Mouse (Mus musculus): ENCODE data around the gene Cnnm4. TPM values are rescaled to one million over a fixed set of nuclear protein-coding genes. Genes with fewer than 3 reads are reported as not detected.

Cnnm4 gene
- total and polyA plus RNA-seq, 3 experiments: 3.0 to 4.6 (median 3.5) TPM

GRCm38 (mm10) chr1:36542925-36543324, 71.5 kb downstream of the Cnnm4 start:
- Histone ChIP-seq H3K79me2 (replicated peaks; ENCODE audit: control insufficient read depth, extremely low read depth, insufficient read depth, poor library complexity, severe bottlenecking) (no peaks in the 10 kb centered on the region), H3K9ac (ENCODE audit: insufficient read depth, low read depth) (no peak overlapping the region), H3K4me3 (replicated peaks in 1 of 3; ENCODE audit: low read depth in 2 of 3, low read length in 2 of 3, poor library complexity in 1 of 3) (no peak overlapping the region), H3K27me3 (replicated peaks) (no peaks in the 10 kb centered on the region), H3K4me1 (ENCODE audit: control insufficient read depth in 1 of 2, insufficient read depth in 2 of 2) (peaks cover 2 to 10% of the 10 kb centered on the region in 2 experiments; a peak in 3 of 4 replicates), H3K9me3 (replicated peaks; ENCODE audit: low read length) (no peaks in the 10 kb centered on the region), H3K4me2 (ENCODE audit: insufficient read depth, low read depth, poor library complexity, severe bottlenecking) (no peak overlapping the region), H3K27ac (ENCODE audit: insufficient read depth, low read depth) (no peak overlapping the region), H3K36me3 (replicated peaks in 1 of 2; ENCODE audit: control insufficient read depth in 1 of 2, insufficient read depth in 1 of 2, low read length in 1 of 2) (peaks cover 42 to 62% of the 10 kb centered on the region in 2 experiments)
- in situ Hi-C loops (cut with MboI; ENCODE audit: low pct_ligation_motif_present, low pct_unique_long_range_greater_than_20kb, low sequenced_read_pairs) (no loop called here), dilution Hi-C loops (cut with MboI; ENCODE audit: extremely low pct_ligation_motif_present, extremely low pct_unique_long_range_greater_than_20kb, low sequenced_read_pairs) (no loop called here)
- TF ChIP-seq MAZ (IDR thresholded peaks at IDR 0.05; ENCODE audit: low read depth, low read length) (no peak), TBP (conservative IDR thresholded peaks at IDR 0.05; ENCODE audit: low read depth, low read length) (no peak), IRF4 (IDR thresholded peaks at IDR 0.05; ENCODE audit: low read depth, low read length) (no peak), UBTF (IDR thresholded peaks at IDR 0.05; ENCODE audit: low read depth, low read length) (no peak), RCOR1 (conservative IDR thresholded peaks at IDR 0.05; ENCODE audit: low read depth, low read length) (no peak), CHD1 (IDR thresholded peaks at IDR 0.05; ENCODE audit: low read depth, low read length) (no peak), SIN3A (IDR thresholded peaks at IDR 0.05; ENCODE audit: low read length) (no peak), NRF1 (IDR thresholded peaks at IDR 0.05; ENCODE audit: low read depth, low read length) (no peak), E2F4 (IDR thresholded peaks at IDR 0.05; ENCODE audit: insufficient replicate concordance, low read depth, low read length) (no peak), KAT2A (IDR thresholded peaks at IDR 0.05; ENCODE audit: insufficient replicate concordance, low read length) (no peak), JUND (conservative IDR thresholded peaks at IDR 0.05; ENCODE audit: low read depth, low read length) (no peak), USF1 (IDR thresholded peaks at IDR 0.05; ENCODE audit: low read depth, low read length) (no peak), PAX5 (IDR thresholded peaks at IDR 0.05; ENCODE audit: low read length) (no peak)
- DNase-seq (ENCODE audit: extremely low read depth): no peak

- peak overlapping the region; percentile 22; the same call in 1 of the 2 replicates for H3K4me2 ChIP-seq (ENCODE audit: insufficient read depth, low read depth, poor library complexity, severe bottlenecking)
- H3K9ac ChIP-seq (ENCODE audit: insufficient read depth, low read depth): no peak overlapping the region
- peaks cover 2 to 10% of the 10 kb centered on the region in 2 experiments; a peak in 3 of 4 replicates for H3K4me1 ChIP-seq (ENCODE audit: control insufficient read depth in 1 of 2, insufficient read depth in 2 of 2)
- no peak overlapping the region for H3K27ac ChIP-seq (ENCODE audit: insufficient read depth, low read depth)
- peaks cover 34 to 55% of the 10 kb centered on the region in 2 experiments for H3K36me3 ChIP-seq (replicated peaks in 1 of 2; ENCODE audit: control insufficient read depth in 1 of 2, insufficient read depth in 1 of 2, low read length in 1 of 2)
- no peak overlapping the region for H3K4me3 ChIP-seq (replicated peaks in 1 of 3; ENCODE audit: low read depth in 2 of 3, low read length in 2 of 3, poor library complexity in 1 of 3)
- no peaks in the 10 kb centered on the region for H3K79me2 ChIP-seq (replicated peaks; ENCODE audit: control insufficient read depth, extremely low read depth, insufficient read depth, poor library complexity, severe bottlenecking)
- in situ Hi-C loops (cut with MboI; ENCODE audit: low pct_ligation_motif_present, low pct_unique_long_range_greater_than_20kb, low sequenced_read_pairs) (no loop called here), dilution Hi-C loops (cut with MboI; ENCODE audit: extremely low pct_ligation_motif_present, extremely low pct_unique_long_range_greater_than_20kb, low sequenced_read_pairs) (no loop called here)
- TF ChIP-seq GABPA (IDR thresholded peaks at IDR 0.05; ENCODE audit: insufficient replicate concordance, low read depth, low read length) (no peak), NELFE (IDR thresholded peaks at IDR 0.05; ENCODE audit: low read depth, low read length) (no peak), BHLHE40 (IDR thresholded peaks at IDR 0.05; ENCODE audit: low read depth, low read length) (no peak), IRF4 (IDR thresholded peaks at IDR 0.05; ENCODE audit: low read depth, low read length) (no peak), MXI1 (IDR thresholded peaks at IDR 0.05; ENCODE audit: low read depth, low read length) (no peak), ETS1 (conservative IDR thresholded peaks at IDR 0.05; ENCODE audit: low read depth, low read length) (no peak), HCFC1 (IDR thresholded peaks at IDR 0.05; ENCODE audit: low read depth, low read length) (no peak), EP300 (IDR thresholded peaks at IDR 0.05; ENCODE audit: low read length) (no peak), RCOR1 (conservative IDR thresholded peaks at IDR 0.05; ENCODE audit: low read depth, low read length) (no peak), MAX (IDR thresholded peaks at IDR 0.05; ENCODE audit: low read length) (no peak), ZNF384 (IDR thresholded peaks at IDR 0.05; ENCODE audit: low read depth, low read length) (no peak), MEF2A (IDR thresholded peaks at IDR 0.05; ENCODE audit: borderline replicate concordance, low read depth, low read length) (no peak), USF2 (conservative IDR thresholded peaks at IDR 0.05; ENCODE audit: low read depth, low read length) (no peak), ZC3H11A (IDR thresholded peaks at IDR 0.05; ENCODE audit: low read depth, low read length) (no peak), MAFK (IDR thresholded peaks at IDR 0.05; ENCODE audit: insufficient replicate concordance, low read length) (no peak), CTCF (conservative IDR thresholded peaks at IDR 0.05 in 1 of 2, IDR thresholded peaks at IDR 0.05 in 1 of 2; ENCODE audit: low read depth in 2 of 2, low read length in 2 of 2) (no peak), SIN3A (IDR thresholded peaks at IDR 0.05; ENCODE audit: low read length) (no peak), ELF1 (IDR thresholded peaks at IDR 0.05; ENCODE audit: low read depth, low read length) (no peak), NRF1 (IDR thresholded peaks at IDR 0.05; ENCODE audit: low read depth, low read length) (no peak)
- H3K9me3 ChIP-seq (replicated peaks; ENCODE audit: low read length): no peaks in the 10 kb centered on the region
- DNase-seq (ENCODE audit: extremely low read depth): no peak
- no peaks in the 10 kb centered on the region for H3K27me3 ChIP-seq (replicated peaks)
These were observed 74.0 kb downstream of the Cnnm4 start for GRCm38 (mm10) chr1:36545382-36545781.
